Mouse (Mus musculus) c-Kit-positive CD71-negative TER-119-negative erythroid progenitor cells, embryonic 14.5 days (primary cell): ENCODE measurements around the gene Mapkap1.

ENCODE experiments used
- DNase-seq: peaks from one replicate; pipeline ENCODE4 v3.0.0-alpha.2; 2013; ENCODE audit warnings: low read depth

Mapkap1 gene

DNA sequence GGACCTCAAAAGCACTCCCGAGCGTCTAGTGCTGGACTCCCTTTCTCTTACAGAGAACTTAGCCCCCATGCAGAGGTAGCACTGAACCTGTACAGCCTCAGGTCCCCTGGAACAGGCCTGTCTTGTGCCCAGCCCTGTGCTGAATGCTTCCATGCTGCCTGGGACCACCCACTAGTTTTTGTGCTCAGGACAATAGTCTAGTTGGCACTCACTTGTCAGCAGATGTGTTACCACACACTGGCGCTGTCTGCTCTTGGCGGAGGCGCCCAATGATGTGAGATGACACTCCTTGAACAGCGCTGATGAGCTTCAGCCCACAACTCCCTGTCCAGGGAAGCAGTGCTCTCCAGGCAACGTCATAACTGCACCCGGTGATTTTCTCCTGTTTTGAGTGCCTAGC is 182.0 kb downstream of the Mapkap1 start:
- DNase-seq: no peak

DNA sequence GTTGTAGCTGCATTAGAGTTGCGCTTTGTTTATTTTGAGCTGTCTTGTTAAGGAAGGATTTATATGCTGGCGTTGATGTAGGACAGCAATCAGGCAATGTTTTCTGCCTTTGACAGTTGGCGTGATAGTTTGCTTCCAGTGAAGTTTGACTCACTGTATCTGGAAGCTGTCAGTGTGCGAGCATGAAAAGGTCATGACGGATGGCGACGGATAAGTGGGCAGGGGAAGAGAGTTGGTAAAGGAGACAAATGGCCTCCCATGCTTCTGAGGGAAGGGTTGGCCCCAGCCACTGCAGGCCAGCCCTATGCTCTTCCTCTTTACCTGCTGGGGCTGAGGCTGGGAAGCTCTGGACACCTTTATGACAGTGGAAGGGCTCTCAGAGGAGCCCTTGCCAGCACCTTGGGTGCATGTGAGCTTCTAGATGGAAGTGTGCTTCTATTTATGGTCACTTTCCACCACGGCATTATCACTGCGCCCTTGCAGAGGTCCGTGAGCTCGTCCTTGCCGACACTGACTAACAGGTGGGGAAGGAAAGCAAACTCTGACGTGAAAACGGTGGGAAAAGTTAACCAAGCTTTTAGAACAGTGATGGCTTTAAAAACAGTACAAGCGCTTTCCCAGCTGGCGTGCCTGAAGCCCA is 185.3 kb downstream of the Mapkap1 start:
- DNase-seq: no peak

DNA sequence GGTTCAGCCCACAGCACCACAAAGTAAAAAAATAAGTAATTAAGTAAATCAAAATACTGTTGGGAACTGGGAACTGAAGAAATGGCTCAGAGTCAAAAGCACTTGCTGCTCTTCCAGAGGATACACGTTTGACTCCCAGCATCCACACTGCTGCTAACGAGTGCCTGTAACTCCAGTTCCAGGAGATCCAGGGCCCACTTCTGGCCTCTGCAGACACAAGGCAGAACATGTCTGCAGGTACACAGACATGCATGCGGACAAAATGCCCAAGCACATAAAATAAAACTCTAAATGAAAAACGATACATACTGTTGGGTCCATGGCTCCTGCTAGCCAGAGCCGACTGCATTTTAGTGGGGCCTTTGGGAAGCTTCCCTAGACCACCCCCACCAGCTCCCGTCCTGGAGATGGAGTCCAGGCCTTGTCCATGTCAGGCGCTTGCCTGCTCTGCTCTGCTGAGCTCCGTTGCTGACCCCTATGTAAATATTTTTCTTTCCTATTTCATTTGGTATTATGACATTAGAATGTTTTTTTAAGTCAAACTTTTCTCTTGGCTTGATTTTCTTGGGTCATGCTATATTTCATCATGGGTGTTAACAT is 185.9 kb downstream of the Mapkap1 start:
- no peak for DNase-seq

DNA sequence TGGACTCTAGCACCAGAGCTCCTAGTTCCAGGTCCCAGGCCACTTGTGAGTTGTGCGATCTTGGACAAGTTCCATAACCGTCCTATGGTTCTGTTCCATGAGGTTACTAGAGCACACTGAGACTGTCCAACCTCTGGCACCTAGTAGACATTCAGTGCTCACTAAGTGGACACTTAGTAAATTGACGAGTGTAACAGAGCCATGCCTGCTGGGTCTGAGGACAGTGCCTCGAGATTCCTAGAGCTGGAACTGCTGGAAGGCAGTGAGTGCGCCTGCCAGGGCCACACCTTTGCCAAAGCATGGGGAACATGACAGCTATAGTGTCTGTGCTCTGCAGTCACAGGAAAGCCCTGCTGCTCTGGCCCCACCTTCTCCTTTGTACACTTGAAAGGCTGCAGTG is 187.4 kb downstream of the Mapkap1 start:
- DNase-seq: no peak

DNA sequence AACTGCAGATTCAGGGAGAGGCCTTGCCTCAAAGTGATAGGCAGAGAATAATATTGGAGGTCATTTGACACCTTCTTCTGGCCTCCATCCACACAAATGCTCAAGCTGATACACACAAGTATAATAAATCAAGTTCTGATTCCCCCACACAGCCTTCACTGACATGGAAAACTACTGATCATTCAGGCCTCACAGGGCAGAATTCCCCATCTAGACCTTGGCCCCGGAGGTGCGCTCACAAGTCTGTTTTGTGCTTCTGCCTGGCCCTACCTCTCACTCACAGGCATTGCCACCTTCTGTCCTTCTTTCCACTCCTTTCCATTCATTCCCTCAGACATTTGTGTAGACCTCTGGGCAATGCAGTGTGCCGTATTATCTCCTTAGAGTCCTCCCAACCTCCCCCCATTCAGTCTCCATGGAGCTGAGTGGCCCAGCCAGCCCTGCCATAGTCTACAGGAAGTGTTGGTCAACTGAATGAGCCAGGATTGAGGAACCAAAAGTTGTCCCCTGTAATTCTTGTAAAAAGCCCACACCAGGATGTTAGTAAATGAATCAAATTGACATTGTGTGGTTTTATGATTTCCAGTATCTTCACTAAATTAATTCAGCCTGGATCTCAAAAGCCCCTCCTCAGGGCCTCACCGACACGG is 193.2 kb downstream of the Mapkap1 start:
- peak; percentile 6 for DNase-seq

DNA sequence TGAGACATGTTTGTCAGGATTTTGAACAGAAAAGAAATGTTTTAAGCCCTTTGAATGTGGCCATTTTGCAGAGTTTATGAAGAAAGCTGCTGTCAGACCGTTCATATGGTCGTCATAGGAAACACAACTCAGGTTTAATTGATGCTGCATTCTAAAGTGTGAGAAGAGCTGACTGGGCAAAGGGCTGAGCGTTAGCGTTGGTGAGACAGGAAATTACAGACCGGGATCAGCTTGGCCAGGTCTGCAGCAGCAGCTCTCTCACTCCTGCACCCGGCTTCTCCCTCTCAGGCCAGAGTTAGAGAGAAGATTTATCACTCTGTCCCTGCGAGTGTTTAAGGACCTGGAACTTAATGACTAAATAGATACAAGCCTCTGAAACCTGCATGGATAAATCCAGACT is 194.2 kb downstream of the Mapkap1 start:
- DNase-seq: no peak

DNA sequence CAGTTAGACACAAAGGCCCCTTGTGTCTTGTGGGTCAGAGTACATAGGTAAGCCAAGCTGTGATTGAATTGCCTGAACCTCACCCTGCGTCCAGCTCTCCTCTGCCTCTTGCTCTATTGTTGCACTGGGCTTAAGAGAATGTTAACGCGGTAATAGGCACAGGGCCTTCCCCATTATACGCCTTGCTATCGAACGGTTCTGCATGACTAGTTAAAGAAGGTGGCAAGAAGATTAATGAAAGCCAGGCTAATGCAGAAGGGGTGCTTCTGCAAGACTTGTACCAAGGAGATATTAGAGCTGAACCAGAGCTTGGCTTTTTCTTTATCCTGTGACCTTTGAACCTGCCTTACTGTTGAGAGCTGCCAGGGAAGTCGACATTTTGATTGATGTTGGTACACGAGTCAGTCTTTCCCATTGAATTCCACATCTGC is 195.6 kb downstream of the Mapkap1 start:
- DNase-seq: no peak

DNA sequence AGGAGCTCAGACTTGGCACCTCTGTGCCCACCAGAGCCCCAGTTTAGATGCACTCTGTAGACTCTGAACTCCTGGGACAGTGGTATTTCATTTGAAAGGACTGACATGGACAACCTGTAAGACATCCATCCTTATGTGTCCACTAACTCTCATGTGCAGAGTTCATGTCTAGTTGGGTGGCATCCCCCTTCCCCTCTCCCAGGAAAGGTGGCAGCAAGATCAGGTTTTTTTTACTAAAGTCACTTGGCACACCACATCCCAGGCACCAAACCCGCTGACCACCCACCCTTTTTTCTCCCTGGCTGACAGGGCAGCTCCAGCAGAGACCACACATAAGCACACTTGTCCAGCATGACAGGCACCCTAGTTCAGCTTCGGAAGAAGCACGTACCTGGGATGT is 196.3 kb downstream of the Mapkap1 start:
- DNase-seq: no peak

DNA sequence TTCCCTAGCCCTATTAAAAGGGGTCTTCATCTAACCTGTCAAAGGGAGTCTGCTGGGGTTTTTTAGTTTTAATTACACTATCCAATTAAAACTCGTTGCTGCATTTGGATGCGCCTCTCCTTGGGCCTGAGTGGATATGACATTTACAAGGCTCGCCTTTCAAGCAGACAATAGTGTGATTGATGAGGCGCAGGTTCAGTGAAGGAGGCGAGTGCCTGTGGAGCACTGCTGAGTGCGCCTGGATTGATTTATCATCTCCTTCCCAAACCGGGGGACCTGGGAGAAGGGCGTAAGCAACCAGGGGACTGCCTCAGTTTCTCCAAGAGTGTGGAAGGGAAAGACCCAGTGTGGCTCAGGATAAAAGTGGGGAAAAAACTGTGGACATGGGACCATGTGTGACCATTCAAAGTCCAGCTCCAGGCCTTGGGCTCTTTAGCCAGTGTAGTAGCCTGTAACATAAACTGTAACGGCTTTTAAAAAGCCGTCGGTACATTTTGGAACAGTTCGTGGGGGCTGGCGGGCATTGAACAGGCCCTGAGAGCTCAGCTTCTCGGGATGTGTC is 197.2 kb downstream of the Mapkap1 start:
- no peak for DNase-seq

DNA sequence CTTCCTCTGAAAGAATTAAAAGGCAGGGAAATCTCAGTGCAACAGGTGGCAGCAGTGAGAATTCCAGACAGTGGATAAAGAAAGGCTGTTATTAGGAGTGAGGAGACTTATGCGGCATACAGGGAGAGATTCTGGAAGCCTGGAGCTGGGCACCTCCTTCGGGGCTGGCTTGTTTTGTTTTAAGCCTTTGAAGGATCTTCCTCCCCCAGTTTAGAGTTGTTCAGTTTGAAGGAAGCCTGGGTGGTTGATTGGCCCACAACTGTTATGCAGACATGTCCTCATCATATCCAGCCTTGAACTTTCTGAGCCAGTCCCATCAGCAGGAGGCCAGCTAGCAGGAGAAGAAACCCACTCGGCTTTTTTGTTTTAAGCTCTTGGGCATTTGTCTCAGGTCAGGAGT is 198.5 kb downstream of the Mapkap1 start:
- no peak for DNase-seq

DNA sequence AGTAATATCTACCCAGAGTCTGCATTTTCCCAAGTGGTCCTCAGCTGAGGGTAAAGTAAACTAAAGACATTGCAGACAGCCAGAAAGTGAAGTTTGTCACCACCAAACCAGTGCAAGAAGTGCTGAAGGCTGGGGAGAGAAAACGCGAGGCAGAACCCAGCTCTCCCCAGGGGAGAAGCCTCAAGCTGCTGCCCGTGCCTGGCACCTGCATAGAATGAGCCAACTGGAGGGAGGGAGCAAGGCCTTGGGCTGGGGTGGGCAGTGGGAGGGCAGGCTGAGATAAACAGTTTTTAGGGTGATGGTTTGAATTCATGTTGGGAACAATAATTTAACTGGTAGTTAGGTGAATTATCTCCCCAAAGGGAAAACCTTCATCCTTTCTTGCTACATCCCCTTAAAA is 202.3 kb downstream of the Mapkap1 start:
- no peak for DNase-seq

DNA sequence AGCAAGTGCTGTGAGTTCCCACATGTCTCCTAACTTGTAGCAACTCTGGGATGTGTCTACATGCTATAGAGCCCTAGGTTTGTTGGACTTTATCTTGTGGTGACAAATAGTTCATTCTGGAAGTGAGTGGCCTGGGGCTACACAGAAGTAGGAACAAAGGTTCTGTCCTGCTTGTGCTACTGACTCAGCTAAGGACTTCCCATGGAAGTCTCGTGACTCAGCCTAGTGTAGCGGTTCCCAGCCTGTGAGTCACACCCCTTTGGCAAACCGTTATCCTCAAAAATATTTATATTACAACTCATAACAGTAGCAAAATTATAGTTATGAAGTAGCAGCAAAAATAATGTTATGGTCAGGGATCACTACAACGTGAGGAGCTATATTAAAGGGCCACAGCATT is 202.9 kb downstream of the Mapkap1 start:
- no peak for DNase-seq

DNA sequence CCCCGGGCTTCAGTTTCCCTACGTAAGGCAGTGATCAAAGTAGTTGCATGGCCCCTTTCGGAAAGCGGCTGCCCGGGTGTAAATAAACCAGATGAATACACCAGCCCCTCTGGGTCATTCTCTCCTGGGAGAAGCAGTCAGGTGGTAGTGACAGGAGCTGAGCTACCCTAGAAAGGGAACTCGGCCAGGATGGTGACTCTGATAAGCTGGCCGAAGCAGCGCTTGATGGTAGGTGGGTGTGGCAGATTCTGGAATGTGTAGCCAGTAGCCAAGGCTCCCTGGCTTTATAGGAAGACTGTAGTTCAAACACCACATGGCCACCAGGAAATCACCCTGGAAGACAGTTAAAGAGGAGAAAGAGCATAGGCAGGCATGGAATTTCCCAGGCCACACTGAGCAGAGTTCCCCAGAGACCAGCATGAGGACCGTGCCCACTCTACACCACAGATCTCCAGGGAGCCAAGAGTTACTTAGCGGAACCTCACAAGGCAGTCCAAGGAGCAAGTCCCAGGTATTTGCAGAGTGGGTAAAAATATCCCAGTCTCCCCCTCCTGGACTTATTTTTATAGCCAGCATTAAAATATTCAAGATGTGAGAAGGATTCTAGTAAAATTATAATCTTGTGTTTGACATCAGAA is 214.3 kb downstream of the Mapkap1 start:
- no peak for DNase-seq

DNA sequence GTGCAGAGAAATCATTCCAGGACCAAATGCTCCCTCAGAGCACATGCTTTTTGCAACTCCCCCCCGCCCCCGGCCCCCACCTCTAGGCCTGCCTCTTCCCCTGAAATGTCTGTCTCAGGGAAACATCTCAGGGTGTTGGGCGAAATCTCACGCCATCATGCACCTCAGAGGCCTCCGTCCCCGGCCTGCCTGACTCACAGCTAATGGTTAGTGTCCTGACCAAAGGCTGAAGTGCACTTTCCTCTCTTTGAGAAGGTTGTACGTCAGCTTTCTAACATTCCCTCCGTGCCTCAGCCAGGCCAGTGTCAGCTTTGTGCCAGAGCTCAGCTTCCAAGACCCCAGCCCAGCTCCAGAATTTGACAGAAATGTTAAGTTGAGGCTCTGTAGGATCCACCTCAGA is 214.9 kb downstream of the Mapkap1 start:
- DNase-seq: no peak

DNA sequence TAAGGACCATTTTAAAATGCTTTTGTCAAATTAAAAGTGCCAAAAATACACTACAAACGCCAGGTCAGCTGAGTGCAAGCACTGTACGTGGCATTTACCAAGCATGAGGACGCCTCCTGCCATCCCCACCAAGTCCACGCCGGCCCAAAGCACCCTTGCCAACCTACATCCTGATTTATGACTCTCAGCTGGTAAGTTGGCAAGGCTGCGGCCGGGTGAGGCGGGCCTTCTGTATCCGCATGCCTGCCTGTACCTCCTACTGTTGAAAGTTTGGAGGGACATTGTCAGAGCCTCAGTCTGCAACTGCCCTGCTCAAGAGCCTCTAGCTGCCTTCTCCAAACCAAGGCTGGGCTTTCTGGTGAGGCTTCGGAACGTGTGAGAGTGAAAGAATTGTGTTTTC is 215.9 kb downstream of the Mapkap1 start:
- no peak for DNase-seq

DNA sequence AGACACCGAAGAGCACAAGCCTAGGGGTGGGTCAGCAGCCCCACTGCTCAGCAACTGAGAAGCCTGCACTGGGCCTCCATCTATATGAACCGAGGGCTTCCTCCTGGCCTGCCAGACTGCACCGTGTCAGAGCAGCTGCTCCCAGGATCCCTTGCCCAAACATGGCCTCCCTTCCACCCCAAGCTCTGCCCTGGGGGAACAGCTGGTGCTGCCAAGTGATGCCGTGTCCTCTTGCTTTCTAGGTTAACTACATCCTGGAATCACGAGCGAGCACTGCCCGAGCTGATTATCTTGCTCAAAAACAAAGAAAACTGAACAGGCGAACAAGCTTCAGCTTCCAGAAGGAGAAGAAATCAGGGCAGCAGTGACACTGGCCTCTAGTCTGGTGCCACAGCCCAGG is 216.6 kb downstream of the Mapkap1 start:
- no peak for DNase-seq

DNA sequence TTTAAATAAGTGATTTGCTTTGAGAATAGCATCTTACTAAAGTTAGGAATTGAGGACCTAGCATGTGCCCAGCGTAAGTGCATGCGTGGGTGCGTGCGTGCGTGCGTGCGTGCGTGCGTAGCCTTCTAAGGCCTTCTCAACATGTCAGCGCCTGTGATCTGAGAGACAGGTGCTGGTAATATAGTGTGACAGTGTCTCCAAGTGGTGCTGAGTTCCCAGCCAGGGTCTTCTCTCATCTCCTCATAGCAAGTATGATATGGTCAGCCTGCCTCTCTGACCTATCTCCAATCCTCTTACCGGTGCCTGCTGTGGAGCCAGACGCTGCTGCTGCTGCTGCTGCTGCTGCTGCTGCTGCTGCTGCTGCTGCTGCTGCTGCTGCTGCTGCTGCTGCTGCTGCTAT is 217.5 kb downstream of the Mapkap1 start:
- no peak for DNase-seq

DNA sequence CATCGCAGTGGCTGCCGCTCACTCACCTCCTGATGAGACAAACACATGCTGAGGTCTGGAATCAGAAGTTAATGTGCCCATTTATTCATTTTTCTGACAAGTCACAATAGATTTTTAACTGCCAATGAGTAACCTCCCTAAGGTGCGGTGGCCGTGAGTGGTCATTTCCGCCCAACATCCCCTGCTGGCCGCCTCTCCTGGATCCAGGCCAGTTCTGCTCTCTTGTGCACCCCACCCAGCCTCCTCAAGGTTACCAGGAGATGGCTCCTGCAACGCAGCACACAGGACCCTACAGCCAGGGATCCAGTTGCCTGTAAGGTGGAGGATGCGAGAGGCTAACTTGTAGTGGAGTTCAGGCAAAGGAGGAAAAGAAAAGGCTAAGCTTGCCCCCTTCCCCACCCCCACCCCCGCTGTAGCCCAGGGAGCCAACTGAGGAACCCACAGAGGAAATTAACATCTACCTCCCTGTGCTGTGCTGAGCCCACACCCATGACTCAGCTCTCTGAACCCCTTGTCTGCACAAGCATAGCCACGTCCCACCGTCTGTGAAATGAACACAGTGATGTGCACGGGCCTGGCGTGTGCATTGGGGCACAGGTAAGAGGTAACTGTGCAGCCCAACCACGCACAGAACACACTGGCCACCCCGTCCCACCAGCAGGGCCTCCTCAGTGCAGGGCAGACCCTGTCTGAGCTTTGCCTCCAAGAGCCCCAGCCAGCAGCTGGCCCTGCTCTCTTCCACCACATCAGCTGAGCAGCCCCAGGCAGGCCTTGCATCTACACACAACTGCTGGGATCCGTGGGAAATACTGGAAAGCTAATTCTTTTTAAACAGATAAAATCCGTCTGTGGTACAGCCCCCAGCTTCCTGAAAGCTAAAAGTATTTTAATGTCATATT is 221.0 kb downstream of the Mapkap1 start:
- no peak for DNase-seq

DNA sequence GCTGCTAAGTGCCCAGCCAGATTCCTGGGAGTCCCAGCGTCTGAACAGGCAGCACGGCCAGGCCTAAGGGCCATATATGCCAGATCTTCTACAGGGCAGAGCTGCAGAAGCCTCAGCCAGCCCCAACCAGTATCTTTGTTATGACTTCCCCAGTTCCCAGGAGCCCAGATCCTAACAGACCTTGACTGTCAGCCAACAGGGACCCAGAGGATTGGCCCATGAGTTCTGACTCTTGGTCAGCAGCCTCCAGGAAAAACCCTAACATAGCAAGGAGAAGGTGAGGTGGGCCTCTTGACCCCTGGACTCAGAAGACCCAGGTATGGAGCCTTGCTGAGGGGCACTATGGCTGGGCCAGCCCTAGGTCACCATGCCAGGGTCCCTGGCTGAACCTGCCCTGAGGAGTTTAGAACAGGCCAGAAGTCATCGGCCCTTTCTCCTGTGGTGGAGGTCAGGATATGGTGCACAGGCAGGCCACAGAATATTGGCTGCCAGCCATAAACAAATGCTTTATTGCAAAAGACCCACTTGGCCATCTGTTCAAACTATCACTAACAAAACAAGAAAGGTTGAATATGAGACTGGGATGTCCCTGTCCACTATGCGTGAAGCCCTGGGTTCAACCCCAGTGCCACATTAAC is 222.5 kb downstream of the Mapkap1 start:
- no peak for DNase-seq

DNA sequence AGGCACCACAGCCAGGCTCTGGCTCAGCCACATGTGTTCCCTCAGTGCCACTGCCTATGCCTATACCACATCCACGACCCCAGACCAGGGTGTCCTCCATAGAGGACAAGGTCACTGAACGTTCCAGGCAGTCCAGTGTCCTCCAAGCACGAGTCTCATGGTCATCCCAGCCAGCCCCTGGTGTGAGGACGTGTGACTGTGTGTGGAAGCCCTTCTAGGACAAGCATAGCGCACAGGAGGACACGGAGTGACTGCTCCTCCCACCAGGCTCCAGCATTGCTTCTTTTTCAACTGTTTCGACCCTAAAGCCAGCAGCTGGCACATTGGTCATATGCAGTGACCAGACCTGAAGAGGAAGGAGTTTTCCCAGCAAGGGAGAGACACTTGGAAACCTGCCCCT is 223.2 kb downstream of the Mapkap1 start:
- DNase-seq: no peak

DNA sequence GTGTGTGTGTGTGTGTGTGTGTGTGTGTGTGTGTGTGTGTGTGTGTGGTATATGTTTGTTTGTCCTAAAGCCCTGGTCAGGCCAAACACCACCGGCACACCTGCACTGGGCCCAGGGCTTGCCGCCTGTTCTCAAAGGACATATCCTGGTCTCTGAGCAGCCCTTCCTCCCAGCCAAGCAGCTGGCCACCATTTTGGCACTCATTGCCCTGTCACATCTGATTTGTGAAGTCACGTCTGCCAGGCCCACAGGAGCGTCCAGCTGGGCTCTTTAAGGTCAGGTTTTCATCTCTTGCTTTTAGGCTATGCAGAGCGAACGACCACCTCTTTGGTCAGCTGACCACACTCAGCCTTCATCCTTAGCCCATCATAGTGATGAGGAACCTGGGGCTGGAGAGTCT is 223.9 kb downstream of the Mapkap1 start:
- DNase-seq: no peak
